Mouse (Mus musculus) adrenal gland, postnatal 25 days (tissue): ENCODE results near the gene Tjp2. TPM values are rescaled to one million over a fixed set of nuclear protein-coding genes. Genes with fewer than 3 reads are reported as not detected.

Experiments used
- DNase-seq: peaks from one replicate; pipeline ENCODE4 v3.0.0; 2021; ENCODE audit warnings: mixed read lengths
- total RNA-seq: library from RNA; stranded (reverse); gene quantifications from 2 replicates; pipeline ENCODE4 v1.2.3, GENCODE M21; 2021

Gene Tjp2
- total RNA-seq, 1 experiment from 2014 or later: 8.9 TPM

DNA sequence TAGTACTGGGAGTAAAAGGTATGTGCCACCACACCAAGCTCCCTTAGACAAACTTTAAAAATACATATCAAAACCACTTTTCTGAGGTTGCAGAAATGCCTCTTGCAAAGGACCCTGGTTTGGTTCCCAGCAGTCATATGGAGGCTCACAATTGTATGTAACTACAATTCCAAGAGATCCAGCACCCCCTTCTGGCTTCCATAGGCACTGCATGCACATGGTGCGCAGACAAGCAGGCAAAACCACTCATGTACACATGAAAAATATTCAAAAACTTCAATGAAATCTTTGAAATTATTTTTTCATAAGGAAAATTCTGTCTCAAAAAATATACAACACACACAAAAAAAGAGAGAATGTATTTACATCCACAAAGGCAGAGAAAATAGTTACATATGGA is 167.9 kb downstream of the Tjp2 start:
- DNase-seq: no peak

DNA sequence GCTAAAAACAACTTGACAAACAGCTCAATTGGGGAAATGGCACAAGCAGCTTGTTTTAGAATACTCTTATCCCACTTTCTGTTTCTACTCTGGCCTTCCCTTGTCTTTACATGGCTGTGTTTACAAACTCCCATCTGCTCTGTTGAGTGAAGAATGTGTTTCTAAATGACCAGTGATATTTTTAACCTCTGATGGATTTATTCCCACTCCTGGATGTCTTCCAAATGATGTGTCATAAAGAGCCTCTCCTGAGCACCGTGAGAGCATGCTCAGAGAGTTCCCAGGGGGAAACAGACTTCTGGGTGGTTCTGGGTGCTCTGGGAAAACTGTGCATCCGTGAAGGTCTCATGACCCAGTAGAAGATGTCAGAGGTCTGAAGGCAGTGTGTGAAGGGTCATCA is 169.9 kb downstream of the Tjp2 start:
- no peak for DNase-seq

DNA sequence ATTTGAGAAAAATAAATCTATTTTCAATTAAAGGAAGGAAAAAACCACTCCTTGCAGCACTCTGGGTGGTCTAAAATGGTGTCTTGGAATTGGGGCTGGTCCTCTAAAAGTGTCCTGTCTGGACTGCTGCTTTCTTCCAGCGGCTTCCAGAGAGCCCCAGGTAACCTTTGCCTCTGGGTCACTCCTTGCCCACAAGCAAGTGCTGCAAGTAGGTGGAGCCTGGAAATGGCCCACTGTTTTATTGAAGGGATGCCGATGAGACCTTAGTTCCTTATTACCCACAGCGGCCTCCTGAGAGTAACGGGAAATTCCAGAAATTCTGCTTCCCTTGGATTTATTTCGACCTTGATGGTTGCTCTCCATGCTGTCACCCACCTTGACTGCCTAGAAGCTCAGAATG is 170.6 kb downstream of the Tjp2 start:
- no peak for DNase-seq

DNA sequence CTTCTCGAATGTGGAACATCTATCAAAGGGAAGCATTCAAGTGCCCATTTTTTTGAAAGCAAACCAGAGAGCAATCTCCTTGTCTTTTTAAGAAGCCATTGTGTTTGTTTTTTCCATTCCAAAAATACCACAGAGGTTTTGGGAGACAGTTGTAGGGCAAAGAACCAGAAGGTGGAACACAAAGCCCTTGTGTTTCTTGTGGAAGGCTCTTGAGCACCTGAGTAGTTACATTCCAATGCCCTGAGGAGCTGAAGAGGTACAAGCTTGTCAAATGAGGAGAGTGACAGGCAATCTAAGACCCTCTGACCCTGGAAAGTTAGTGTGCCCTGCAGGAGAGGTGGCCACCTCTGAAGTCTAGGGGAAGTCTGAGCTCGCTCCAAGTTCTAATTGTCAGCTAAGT is 174.3 kb downstream of the Tjp2 start:
- DNase-seq: no peak

DNA sequence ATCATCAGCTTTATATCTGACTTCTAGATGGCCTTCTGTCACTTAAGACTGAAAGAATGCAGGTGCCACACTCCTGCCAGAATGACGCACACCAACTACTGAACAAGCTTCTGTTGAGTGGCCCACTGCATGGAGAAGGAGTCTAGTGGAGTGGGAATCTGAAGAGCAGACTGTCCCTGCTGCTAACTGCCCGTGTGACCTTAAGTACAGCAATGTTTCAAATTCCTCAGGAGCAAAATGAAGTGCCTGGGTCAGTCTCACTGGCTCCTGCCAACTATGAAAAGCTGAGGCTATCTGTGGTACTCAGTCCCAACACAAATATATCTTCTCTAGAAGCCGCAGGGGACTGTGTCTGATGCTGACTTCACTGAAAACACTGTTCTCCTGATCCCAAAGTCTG is 175.5 kb downstream of the Tjp2 start:
- DNase-seq: no peak

DNA sequence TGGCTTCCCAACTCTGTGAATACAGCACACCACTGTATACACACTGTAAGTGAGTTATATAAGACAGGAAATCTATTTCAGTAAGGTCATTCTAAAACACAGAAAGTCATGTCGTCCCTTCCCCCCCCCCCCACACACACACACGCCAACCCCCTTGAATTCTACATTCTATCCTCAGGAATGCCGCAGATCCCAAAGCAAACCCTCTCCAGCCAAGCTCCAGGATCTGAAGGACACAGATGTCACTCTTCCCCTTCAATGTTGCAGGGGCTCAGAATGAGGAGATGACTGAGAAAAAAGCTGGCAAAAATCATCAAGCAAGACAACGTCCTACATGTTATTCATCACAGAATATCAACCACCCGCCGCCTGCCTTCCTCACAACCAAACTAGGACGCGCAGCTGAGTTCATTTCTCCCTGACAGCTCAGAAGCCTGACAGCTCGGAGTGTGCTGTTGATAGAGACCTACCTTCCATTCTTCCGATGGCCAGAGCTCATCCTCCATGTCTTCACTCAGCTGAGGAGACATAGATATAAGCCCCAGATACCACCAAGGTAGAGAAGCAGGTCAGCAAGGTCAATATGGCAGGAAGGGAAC is 178.3 kb downstream of the Tjp2 start:
- no peak for DNase-seq

Other genes starting within 250 kb of the Tjp2 start
- 6.2 and 7.3 TPM in 2 replicates for gene Fam189a2, start 194.0 kb downstream of the Tjp2 start, total RNA-seq
- gene Fxn, start 55.6 kb upstream of the Tjp2 start, total RNA-seq: 17.8 and 18.5 TPM in 2 replicates